Mouse (Mus musculus) liver, embryonic 14 days (tissue): ENCODE measurements around the gene Olfr649. TPM values are rescaled to one million over a fixed set of nuclear protein-coding genes. Genes with fewer than 3 reads are reported as not detected.

Experiments
- polyA plus RNA-seq: library from polyadenylated mRNA; depleted of rRNA; stranded (reverse); fragments of >200 nt; gene quantifications from 2 replicates; pipeline ENCODE4 v1.2.3, GENCODE M21; 2012; rRNA removed

Gene Olfr649
- polyA plus RNA-seq: not detected in 2 replicates

GRCm38 (mm10) chr7:104195885-104196284, at the start of gene Olfr649:
TSS of gene Olfr649 (minus strand) at chr7:104195985.

DNA sequence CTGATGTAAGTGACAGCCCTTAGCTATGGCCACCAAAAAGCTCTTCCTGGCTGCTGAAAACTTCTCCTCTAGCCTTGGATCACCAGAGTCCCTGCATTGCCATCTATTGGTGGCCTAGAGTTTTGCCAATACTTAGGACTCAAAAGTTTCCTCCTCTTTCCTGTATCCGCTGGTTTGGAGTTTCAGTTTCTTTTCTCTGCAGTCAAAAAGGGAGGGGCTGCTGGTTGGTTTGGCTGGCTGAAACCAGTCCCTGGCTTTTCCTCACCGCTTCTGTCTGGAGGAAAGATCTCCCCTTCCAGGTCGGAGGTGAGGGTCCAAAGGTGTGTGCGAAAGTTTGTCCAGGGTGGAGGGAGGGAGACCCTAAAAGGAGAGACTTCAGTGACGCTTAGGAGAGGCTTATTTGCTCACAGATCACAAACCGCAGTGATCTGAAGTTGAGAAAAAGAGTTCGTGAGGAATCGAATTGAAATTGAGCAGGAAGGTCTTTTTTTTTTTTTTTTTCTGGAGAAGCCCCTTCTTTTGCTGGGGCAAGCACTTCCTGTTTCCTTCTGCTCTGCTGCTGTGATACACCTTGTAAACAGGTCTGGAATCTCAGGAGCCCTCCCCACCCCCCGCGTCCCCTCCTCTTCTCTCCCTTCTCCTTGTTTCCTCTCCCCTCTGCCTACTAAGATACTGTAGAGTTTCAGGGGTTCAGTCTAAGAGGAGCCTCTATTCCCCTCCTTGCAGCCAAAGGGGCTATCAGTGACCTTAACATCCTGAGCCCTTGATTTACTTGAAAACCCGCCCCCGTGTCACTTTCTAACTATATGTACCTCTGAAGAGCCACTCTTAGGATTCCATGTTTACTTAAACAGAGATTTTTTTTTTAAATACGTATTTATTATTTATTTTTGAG, 48.7 kb upstream of the Olfr649 start, which contains the start of gene Trim34a:
Gene Trim34a, plus strand, starts transcription at position 171 of the 895 bp plus-strand sequence.

DNA sequence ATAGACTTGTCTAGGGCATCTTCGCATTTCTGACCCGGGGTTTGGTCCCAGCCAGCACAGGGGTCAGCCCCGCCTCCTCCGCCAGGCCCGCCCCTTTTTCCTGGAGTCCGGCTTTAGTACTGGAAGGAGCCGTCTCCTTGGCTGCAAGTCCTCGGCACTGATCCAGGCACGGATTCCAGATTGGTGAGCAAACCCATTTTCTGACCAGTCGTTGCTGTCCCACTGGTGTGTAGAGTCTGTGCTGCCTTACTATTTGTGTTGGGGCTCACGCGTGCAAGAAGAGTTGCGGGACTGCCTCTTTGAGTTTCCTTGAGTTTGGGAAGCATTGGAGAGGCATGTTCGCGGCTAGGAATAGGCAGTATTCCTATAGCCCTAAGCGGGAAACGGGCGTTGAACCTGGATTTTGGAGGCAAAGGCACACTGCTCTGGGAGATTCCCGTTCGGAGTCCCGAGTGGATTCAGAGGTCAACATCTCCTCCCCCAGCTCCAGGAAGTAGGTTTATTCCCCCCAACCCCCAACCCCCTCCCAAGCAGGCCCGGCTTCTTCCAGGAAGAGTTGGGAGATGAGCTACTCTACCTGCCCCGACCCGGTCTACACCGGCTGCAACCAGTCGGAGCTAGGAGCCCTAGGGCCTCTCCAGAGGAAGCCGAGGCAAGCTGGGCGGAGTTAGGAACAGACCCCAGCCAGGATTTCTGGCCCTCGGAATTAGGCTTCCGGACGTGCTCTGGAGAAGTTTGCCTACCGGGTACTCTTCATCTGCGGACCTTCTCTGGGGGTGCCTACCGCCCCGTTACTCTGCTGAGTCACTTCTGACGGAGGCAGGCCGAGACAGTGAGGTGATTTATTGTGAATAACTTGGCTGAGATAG, 23.1 kb upstream of the Olfr649 start, which contains the start of gene Trim6:
Gene Trim6, plus strand, starts transcription at position 93 of the 869 bp plus-strand sequence.

DNA sequence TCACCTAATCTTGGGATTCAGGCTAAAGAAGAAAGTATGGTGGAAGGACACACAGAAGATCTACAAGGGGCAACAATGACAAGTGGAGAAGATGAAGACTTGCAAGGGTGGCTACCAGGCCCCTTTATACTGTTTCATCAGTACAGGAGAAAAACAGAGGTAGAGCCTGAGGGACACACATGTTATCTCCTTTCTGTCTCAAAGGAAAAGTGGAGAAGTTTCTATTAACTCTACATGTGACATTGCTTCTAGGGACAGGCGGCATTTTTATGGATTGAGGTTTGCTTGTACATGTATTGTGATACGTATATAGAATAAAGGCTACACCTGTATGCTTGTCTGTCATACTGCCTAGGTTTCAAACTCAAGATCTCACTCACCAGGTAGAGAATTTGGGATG, 12.5 kb downstream of the Olfr649 start, which contains the start of gene Olfr648:
Gene Olfr648, minus strand, starts transcription at position 101 of the 400 bp plus-strand sequence.

DNA sequence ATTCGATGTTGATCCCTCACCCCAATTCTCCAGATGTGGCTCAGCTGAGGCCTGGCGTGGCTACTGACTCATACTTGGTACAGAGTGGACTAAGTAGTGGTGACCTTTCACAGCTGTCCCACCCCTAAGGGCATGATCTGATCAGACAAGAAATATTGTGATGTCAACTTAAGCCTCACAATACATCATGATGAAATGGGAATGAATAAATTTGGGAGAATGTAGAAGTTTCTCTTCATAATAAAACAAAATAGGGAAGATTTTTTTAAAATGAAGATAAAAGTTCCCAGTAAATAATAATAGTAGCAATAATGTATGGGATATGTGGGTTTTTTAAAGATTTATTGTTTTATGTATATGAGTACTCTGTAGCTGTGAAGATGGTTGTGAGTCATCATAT, 45.3 kb downstream of the Olfr649 start, which contains the start of gene Ubqlnl:
Gene Ubqlnl, minus strand, starts transcription at position 101 of the 400 bp plus-strand sequence.

DNA sequence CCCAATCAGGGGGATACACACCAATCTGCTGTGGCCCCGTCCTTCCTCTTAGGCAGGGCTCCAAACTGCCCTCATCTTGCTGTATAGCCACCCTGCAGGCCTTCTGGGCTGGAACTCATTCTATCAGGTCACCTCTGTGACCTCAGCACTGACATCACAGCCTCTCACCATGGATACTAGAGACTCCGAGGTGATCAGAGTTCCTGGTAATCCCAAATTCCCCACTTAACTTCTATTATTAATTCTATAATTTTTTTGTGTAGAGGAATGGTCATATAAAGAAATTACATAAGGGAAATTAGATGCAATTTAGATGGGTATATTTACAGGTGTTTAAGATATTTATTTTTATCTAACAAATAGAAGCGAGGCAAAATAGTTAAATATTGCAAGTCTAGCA, 52.6 kb downstream of the Olfr649 start, which contains the start of gene Ubqln3:
Gene Ubqln3, minus strand, starts transcription at position 101 of the 400 bp plus-strand sequence.

Other genes with a start within 250 kb of the Olfr649 start
- gene Olfr635, start 224.8 kb downstream of the Olfr649 start, polyA plus RNA-seq: under 0.01 TPM in 2 replicates
- gene Olfr638, start 197.2 kb downstream of the Olfr649 start, polyA plus RNA-seq: 0.05 TPM in 2 replicates
- not detected in 2 replicates for gene Olfr639, start 178.7 kb downstream of the Olfr649 start, polyA plus RNA-seq
- gene Olfr640, start 170.4 kb downstream of the Olfr649 start, polyA plus RNA-seq: not detected in 2 replicates
- not detected in 2 replicates for gene Olfr641, start 160.5 kb downstream of the Olfr649 start, polyA plus RNA-seq
- not detected in 2 replicates for gene Olfr642, start 143.3 kb downstream of the Olfr649 start, polyA plus RNA-seq
- not detected in 2 replicates for gene 4930516K23Rik, start 134.5 kb downstream of the Olfr649 start, polyA plus RNA-seq
- gene Olfr644, start 124.1 kb downstream of the Olfr649 start, polyA plus RNA-seq: not detected in 2 replicates
- not detected in 2 replicates for gene Olfr645, start 110.5 kb downstream of the Olfr649 start, polyA plus RNA-seq
- not detected in 2 replicates for gene Olfr646, start 91.1 kb downstream of the Olfr649 start, polyA plus RNA-seq
- gene Ubqln5, start 66.2 kb downstream of the Olfr649 start, polyA plus RNA-seq: not detected in 2 replicates
- not detected in 2 replicates for gene Olfr643, start 58.6 kb downstream of the Olfr649 start, polyA plus RNA-seq
- not detected in 2 replicates for gene Ubqln3, start 52.7 kb downstream of the Olfr649 start, polyA plus RNA-seq
- gene Ubqlnl, start 45.4 kb downstream of the Olfr649 start, polyA plus RNA-seq: not detected in 2 replicates
- gene Olfm5, start 31.2 kb downstream of the Olfr649 start, polyA plus RNA-seq: 0.01 TPM in 1 of 2 replicates, not detected in the other
- gene Olfr648, start 12.6 kb downstream of the Olfr649 start, polyA plus RNA-seq: 0.03 and 0.06 TPM in 2 replicates
- gene Trim6, start 22.8 kb upstream of the Olfr649 start, polyA plus RNA-seq: 0.59 and 0.62 TPM in 2 replicates
- 1.8 and 2.3 TPM in 2 replicates for gene Trim34a, start 48.5 kb upstream of the Olfr649 start, polyA plus RNA-seq
- gene Trim5, start 92.1 kb upstream of the Olfr649 start, polyA plus RNA-seq: 0.26 and 0.39 TPM in 2 replicates
- 3.5 and 3.7 TPM in 2 replicates for gene Trim12a, start 119.5 kb upstream of the Olfr649 start, polyA plus RNA-seq
- gene Trim34b, start 133.5 kb upstream of the Olfr649 start, polyA plus RNA-seq: 0.02 TPM in 1 of 2 replicates, not detected in the other
- 2.0 and 2.9 TPM in 2 replicates for gene Trim12c, start 157.4 kb upstream of the Olfr649 start, polyA plus RNA-seq
- gene Trim30b, start 173.9 kb upstream of the Olfr649 start, polyA plus RNA-seq: 0.15 and 0.23 TPM in 2 replicates
- gene Trim30c, start 204.9 kb upstream of the Olfr649 start, polyA plus RNA-seq: 0.21 and 0.23 TPM in 2 replicates